Mouse (Mus musculus) layer of hippocampus, postnatal 36 days (tissue): ENCODE results near the gene Bad. TPM values are rescaled to one million over a fixed set of nuclear protein-coding genes. Genes with fewer than 3 reads are reported as not detected.

Experiments used
- DNase-seq, 2 experiments: peaks; one replicate each; pipeline ENCODE4 v3.0.0; 2022
- total RNA-seq, 2 experiments: library from RNA; stranded (reverse); gene quantifications; 2 replicates each; pipeline ENCODE4 v1.2.3; 2021

Bad gene
- total RNA-seq, 2 experiments from 2014 or later, result 36.4 to 40.3 TPM

GRCm38 (mm10) chr19:6936299-6936698 is 5.4 kb upstream of the Bad start:
- no peak for DNase-seq

DNA sequence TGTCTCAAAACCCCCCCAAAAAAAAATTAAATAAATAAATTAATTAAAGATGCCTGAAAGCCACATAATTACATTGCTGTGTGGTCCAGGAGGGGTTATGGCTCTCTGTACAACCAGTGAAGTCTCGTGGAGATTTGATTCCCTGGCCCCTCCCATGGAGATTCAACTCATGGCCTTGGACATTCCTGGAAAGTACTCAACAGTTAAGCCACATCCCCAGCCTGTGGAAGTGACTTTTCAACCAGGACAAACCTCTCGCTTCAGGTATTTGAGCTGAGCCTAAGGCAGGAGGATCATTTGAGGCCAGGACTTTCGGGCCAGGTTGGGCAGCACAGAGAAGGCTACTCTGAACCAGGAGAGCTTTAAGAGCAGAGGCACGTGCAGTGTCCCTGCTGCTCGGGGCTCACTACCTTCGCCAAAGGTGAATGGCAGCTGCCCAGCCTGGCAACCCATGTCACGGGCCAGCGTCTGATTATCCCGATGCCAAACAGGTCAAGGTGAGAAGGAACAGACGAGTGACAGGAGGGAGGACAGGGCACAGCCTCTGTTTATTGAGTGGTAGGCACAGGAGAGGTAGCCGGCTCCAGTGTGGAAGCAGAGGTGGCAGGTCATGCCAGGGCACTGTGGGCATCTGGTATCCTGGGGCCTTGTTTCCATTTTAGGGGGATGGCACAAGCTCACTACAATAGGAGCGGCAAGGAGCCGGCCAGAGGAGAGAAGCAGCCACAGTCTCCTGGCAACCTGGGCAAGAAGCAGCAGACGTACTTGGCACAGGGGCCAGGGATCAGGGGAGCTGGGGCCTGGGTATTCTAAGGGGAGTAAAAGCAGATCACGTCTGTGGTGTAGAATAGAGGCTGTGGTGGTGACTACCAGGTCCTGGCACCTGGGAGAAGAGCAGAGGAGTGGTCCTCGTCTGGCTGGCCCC is 3.9 kb upstream of the Bad start:
- DNase-seq, result no peak

- DNase-seq, result no peak
Measured at GRCm38 (mm10) chr19:6939106-6940002, 2.3 kb upstream of the Bad start.

GRCm38 (mm10) chr19:6940396-6941351 is 987 bp upstream of the Bad start:
- no peak for DNase-seq

DNA sequence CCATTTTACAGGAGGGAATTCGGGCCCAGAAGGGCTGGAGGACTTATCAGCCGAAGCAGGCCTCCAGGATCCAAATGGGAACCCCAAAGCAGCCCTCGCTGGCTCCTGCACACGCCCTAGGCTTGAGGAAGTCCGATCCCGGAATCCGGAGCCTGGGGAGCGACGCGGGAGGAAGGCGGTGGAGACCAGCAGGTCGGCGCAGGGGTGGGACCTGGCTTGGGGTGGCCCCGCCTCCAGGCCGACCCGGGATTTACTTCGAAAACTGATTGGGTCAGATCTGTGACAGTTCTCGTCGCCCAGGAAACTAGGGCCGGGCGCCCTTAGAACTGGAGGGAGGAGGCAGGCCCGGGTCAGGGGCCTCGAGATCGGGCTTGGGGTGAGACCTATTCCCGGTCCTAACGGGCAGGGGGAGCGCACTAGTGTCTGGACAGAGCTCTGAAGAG is 609 bp downstream of the Bad start, which contains the start of gene Gpr137:
TSS of gene Gpr137 (minus strand) at position 232 of the 443 bp plus-strand sequence.
- DNase-seq, result peak; percentile 93 to 94

DNA sequence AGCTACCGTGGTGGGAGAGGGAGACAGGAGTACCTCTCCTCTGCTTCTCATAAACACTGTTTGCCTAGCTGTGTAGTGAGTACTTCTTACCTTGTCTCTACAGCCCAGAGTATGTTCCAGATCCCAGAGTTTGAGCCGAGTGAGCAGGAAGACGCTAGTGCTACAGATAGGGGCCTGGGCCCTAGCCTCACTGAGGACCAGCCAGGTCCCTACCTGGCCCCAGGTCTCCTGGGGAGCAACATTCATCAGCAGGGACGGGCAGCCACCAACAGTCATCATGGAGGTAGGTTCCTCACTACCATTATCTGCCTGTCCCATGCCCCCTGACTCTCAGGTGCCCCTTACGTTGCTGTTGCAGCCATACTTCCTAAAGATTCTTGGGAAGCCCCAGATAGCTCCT is 1.1 kb downstream of the Bad start:
- no peak for DNase-seq

DNA sequence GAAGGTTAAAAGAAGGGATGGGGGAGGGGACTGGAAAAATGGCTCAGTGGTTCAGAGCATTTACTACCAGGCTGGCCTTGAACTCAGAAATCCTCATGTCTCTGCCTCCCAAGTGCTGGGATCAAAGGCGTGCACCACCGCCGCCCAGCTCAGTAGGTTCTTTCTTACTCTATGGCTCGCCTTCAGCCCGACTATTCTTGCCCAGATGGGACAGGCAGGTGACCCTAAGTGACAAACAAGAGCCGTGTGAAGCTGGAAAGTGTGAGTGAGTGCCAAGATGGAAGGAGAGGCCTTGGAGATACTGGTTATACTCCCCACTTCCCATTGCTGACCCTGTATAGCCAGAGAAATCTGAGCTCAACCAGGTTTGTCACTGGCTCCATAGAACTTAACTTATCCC is 2.0 kb downstream of the Bad start:
- DNase-seq, result no peak

DNA sequence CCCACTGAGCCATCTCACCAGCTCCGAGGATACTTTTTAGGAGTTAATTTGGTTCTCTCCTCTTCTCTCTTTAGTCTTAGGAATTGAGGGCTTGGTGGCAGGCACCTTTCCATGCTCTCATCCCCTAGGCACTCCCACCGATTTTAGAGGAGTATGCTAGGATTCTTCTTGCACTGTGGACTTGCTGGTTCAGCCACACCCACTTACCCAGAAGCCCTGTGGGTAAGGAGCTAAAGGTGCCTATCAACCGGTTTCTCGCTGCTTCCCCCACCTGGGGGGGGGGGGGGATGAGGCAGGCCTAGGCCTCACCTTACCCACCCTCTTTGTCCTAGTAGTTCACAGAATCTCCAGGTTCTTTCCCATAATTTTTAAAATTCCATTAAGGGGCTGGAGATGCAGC is 6.1 kb downstream of the Bad start:
- DNase-seq, result no peak

- no peak for DNase-seq
Measured at GRCm38 (mm10) chr19:6948186-6948585, 6.5 kb downstream of the Bad start.

GRCm38 (mm10) chr19:6949532-6949931 is 7.9 kb downstream of the Bad start:
- no peak for DNase-seq

DNA sequence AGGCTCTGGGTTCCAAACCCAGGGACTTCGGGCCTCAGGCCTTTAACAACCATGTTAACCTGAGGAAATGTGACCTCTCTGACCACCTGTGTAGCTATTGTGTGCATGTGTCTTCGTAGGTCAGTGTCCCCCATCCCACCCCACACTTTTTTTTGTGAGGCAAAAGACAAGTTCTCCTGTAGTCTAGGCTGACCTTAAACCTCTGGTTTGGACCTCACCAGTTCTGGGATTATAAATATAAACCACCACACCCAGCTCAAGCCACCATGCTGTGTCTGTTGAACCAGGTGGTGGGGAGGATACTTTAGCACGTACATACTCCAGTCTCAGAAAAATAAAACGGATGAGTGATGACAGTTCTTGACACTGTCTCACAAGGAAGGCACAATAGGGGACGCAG is 8.3 kb downstream of the Bad start:
- no peak for DNase-seq

- peak; percentile 64 to 76 for DNase-seq
Measured at GRCm38 (mm10) chr19:6950613-6951153, 9.0 kb downstream of the Bad start.

DNA sequence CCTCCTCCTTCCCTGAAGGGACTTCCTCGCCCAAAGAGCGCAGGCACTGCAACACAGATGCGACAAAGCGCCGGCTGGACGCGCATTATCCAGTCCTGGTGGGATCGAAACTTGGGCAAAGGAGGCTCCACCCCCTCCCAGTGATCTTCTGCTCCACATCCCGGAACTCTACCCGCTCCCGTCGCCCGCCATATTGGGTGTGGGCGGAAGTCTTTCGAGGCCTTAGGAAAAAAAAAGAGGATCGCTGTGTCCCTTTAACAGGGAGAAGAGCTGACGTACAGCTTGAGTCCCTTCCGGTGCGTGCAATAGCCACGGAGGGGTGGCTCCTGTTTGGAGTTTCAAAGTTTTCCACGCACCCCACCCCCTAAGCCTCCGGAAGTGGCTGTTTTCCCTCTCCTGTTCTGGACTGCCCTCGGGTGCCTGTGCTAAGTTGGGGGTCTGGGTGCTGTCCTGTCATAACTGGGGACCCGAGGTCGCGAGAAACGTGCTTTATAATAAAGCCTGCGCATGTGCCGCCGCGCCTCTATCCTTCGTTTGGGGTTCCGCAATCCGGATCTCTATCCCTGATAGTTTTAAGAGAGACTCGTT is 9.8 kb downstream of the Bad start:
- DNase-seq, result peak; percentile 94 to 95

GRCm38 (mm10) chr19:6951994-6952711 is 10.5 kb downstream of the Bad start:
- peak; percentile 67 to 76 for DNase-seq

- no peak for DNase-seq
Measured at GRCm38 (mm10) chr19:6952712-6953037, 11.0 kb downstream of the Bad start.

DNA sequence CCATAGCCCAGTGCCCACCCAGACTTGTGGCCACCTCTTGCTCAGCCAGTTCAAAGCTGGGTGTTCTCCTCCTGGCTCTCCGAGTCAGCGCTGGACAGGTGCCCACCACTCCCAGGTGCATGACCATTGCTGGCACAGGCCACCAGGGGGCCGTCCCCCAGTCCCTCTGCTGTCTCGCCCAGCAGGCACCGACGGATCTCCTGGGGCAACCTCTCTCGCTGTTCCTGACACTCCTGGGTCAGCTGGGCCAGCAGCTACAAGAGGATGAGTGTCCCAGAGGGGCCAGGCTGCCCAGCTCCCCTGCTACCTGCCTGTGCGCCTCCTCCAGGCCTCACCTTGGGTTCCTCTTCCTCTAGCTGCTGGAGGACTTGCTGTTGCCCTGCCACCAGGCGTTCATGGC is 12.4 kb downstream of the Bad start:
- DNase-seq, result no peak

- no peak for DNase-seq
Measured at GRCm38 (mm10) chr19:6955424-6955823, 13.8 kb downstream of the Bad start.

DNA sequence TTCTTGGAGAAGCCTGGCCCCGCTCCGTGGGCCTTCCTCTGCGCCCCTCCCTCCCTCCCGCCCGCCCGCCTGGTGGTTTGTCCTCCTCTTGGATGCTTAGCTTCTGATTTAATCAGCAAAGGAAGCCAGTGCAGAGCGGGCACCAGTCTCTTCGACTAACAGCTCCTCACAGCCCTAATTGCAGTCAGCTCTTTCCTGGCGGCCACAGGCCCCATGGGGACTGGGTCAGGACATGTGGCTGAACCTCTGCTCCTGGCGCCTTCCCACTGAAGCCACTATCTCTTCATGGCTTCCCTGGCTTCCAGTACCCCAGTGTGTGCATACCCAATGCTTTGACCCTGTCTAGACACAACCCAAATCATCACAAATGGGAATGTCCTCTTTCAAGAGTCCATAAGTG is 14.8 kb downstream of the Bad start:
- DNase-seq, result no peak

DNA sequence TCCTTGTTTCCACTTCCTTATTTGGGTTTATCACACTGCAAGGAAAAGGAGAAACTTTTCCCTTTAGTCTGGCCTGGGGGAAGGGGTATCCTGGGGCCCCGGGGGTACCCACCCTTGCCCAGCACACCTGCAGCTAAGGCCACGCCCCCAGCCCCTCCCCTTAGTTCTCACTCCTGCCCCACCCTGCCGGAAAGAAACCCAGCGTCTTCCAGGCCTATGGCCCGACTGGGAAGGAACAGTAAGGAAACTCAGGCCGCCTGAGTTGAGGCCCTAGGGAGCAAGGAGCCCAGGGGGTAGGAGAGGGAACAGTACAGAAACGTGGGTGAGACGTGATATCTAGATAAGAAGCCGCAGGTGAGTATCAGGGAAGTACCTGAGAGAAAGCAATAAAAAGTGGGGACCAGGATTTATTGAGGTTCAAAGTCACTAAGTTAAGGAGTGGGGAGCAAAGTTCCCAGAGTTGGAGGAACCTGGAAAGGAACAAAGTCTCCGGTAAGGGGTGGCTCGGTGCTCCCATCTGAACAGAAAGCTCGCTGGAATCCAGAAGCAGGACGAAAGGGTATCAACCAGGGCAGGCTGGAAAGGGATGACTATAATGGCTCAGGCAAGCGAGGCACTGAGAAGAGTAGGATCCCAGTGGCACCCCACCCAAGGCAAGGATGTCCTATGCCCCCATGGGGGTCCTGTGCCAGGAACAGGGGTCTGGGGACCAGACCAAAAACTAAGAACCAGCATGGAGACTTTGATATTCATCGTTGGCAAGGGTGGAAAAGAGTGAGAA is 27.0 kb downstream of the Bad start:
- DNase-seq, result no peak

GRCm38 (mm10) chr19:6969291-6969664 is 27.6 kb downstream of the Bad start:
- DNase-seq, result no peak
